Mouse (Mus musculus) myocyte (in vitro differentiated cells): ENCODE measurements around the gene Gnat3. TPM values are rescaled to one million over a fixed set of nuclear protein-coding genes. Genes with fewer than 3 reads are reported as not detected.

ENCODE experiments used
- H3K27me3 ChIP-seq: one replicate; pipeline ENCODE4 v1.6.1; 2011; ENCODE audit not compliant: control insufficient read depth, insufficient read depth, insufficient read length
- H3K36me3 ChIP-seq: one replicate; pipeline ENCODE4 v1.6.1; 2011; ENCODE audit not compliant: control insufficient read depth, insufficient read depth
- H3K4me2 ChIP-seq: one replicate; pipeline ENCODE4 v1.6.1; 2011; ENCODE audit warnings: low read depth, control low read depth
- H3K4me3 ChIP-seq: one replicate; pipeline ENCODE4 v1.5.1; 2011; ENCODE audit warnings: mild to moderate bottlenecking, control low read depth, moderate library complexity
- H3K79me2 ChIP-seq: one replicate; pipeline ENCODE4 v1.6.1; 2011; ENCODE audit not compliant: control insufficient read depth, insufficient read depth
- H3ac ChIP-seq: one replicate; pipeline ENCODE4 v1.6.1; 2011; ENCODE audit not compliant: control insufficient read depth, insufficient read length
- CEBPB ChIP-seq: IDR thresholded peaks from 2 replicates; pipeline ENCODE4 v1.6.1; 2011; ENCODE audit warnings: mild to moderate bottlenecking, moderate library complexity; ENCODE audit not compliant: poor library complexity, insufficient read depth, severe bottlenecking
- E2F4 ChIP-seq: IDR thresholded peaks from one replicate; pipeline ENCODE4 v1.6.1; 2011; ENCODE audit warnings: mild to moderate bottlenecking, control low read depth, moderate library complexity; ENCODE audit not compliant: insufficient read depth
- MAX ChIP-seq: IDR thresholded peaks from one replicate; pipeline ENCODE4 v1.6.1; 2011; ENCODE audit warnings: low read depth, mild to moderate bottlenecking, control low read depth
- MYOD1 ChIP-seq, 3 experiments: IDR thresholded peaks; one replicate each; pipeline ENCODE4 v1.6.1; 2011; ENCODE audit warnings: control low read depth in 2 of 3, low read depth in 2 of 3, mild to moderate bottlenecking in 2 of 3, moderate library complexity in 1 of 3; ENCODE audit not compliant: insufficient read length in 2 of 3, control insufficient read depth in 1 of 3
- MYOG ChIP-seq, 3 experiments: IDR thresholded peaks; one replicate each; pipeline ENCODE4 v1.6.1; 2011; ENCODE audit warnings: control low read depth in 2 of 3, low read depth in 2 of 3, mild to moderate bottlenecking in 2 of 3; ENCODE audit not compliant: insufficient read length in 2 of 3, control insufficient read depth in 1 of 3, insufficient read depth in 1 of 3
- POLR2A ChIP-seq: IDR thresholded peaks from one replicate; pipeline ENCODE4 v1.6.1; 2011; ENCODE audit warnings: low read depth, mild to moderate bottlenecking, control low read depth, moderate library complexity; ENCODE audit not compliant: insufficient read length
- POLR2AphosphoS2 ChIP-seq: IDR thresholded peaks from one replicate; pipeline ENCODE4 v1.6.1; 2011; ENCODE audit warnings: low read depth, control low read depth; ENCODE audit not compliant: insufficient read length
- REST ChIP-seq: IDR thresholded peaks from one replicate; pipeline ENCODE4 v1.6.1; 2011; ENCODE audit warnings: mild to moderate bottlenecking, control low read depth, moderate library complexity; ENCODE audit not compliant: insufficient read depth, insufficient read length
- SRF ChIP-seq: IDR thresholded peaks from one replicate; pipeline ENCODE4 v1.6.1; 2011; ENCODE audit warnings: low read depth; ENCODE audit not compliant: control insufficient read depth, insufficient read length
- TCF12 ChIP-seq: IDR thresholded peaks from one replicate; pipeline ENCODE4 v1.6.1; 2011; ENCODE audit warnings: mild to moderate bottlenecking, control low read depth; ENCODE audit not compliant: poor library complexity, insufficient read depth, severe bottlenecking
- TCF3 ChIP-seq: IDR thresholded peaks from one replicate; pipeline ENCODE4 v1.6.1; 2011; ENCODE audit warnings: low read depth, control low read depth; ENCODE audit not compliant: insufficient read length
- USF1 ChIP-seq: IDR thresholded peaks from one replicate; pipeline ENCODE4 v1.6.1; 2011; ENCODE audit warnings: low read depth, mild to moderate bottlenecking, control low read depth, moderate library complexity
- polyA plus RNA-seq: library from polyadenylated mRNA; unstranded; fragments of >200 nt; fragmentation: generic; extraction: Trizol; gene quantifications from one replicate; pipeline ENCODE4 v1.2.1, GENCODE M21; 2012; ENCODE audit warnings: missing spikeins

Gene Gnat3
- polyA plus RNA-seq = not detected

DNA sequence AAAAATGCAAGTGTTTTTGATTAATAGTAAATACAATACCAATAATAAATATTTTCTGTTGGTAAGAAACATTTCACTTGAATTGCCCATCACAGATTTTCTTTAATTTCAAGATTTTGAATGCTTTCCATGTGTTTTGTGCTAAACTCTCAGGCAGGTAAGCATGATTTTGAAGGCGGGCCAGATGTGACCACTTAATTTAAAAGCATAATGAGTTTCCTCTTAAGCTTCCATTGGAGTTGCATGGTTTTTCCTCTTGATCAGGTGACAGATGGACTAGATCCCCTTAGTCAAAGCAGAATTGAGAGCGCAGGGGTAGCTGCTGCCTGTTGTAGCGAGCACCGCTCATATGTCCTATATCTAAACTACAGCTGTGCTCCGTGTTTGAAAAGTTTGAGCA lies at the start of gene Gnat3:
TSS of gene Gnat3 (plus strand) at position 301 of the 400 bp plus-strand sequence.
- H3K4me3 ChIP-seq = no peak within 1 kb of the TSS
- TF ChIP-seq E2F4 = no peak
- no peak for TF ChIP-seq REST
- no peak for TF ChIP-seq SRF
- TF ChIP-seq MAX = no peak
- no peak for TF ChIP-seq USF1
- no peak for TF ChIP-seq MYOD1 (IDR thresholded peaks at IDR 0.05; ENCODE audit: control insufficient read depth in 1 of 3, insufficient read length in 2 of 3, low read depth in 2 of 3)
- no peak for TF ChIP-seq MYOG (IDR thresholded peaks at IDR 0.05; ENCODE audit: control insufficient read depth in 1 of 3, insufficient read depth in 1 of 3, insufficient read length in 2 of 3, low read depth in 2 of 3)
- no peak for TF ChIP-seq POLR2AphosphoS2
- no peak for TF ChIP-seq POLR2A
- TF ChIP-seq CEBPB = no peak
- no peak for TF ChIP-seq TCF12
- no peak for TF ChIP-seq TCF3
- no peaks in the 10 kb centered on the region for H3K79me2 ChIP-seq
- H3ac ChIP-seq = no peak within 1 kb of the TSS
- H3K4me2 ChIP-seq = no peak within 1 kb of the TSS
- no peaks in the 10 kb centered on the region for H3K36me3 ChIP-seq
- H3K27me3 ChIP-seq = no peaks in the 10 kb centered on the region

DNA sequence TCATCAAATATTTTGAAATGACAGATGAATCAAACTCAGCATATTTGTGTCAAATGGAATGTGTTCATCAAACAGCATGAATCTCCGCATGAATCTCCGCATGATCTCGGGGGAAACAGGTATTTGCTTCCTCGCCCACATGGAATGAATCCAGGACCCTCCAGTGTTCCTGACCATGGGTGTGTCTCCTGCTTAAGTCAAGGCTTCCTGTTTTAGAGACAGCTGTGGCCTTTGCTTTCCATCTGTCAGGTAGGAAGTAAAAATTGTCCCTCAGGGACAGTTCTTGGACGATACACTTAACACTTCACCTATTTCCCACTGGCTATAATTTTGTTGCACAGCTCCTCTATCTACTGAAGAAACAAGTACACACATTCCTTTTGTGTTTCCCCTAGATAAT lies 43.4 kb upstream of the Gnat3 start:
- Histone ChIP-seq H3K79me2 (no peaks in the 10 kb centered on the region), H3K4me3 (no peak overlapping the region), H3ac (no peak overlapping the region), H3K4me2 (no peak overlapping the region), H3K27me3 (no peaks in the 10 kb centered on the region), H3K36me3 (no peaks in the 10 kb centered on the region)
- TF ChIP-seq TCF12 (no peak), MYOG (IDR thresholded peaks at IDR 0.05; ENCODE audit: control insufficient read depth in 1 of 3, insufficient read depth in 1 of 3, insufficient read length in 2 of 3, low read depth in 2 of 3) (no peak), REST (no peak), MYOD1 (IDR thresholded peaks at IDR 0.05; ENCODE audit: control insufficient read depth in 1 of 3, insufficient read length in 2 of 3, low read depth in 2 of 3) (no peak), E2F4 (no peak), SRF (no peak)

DNA sequence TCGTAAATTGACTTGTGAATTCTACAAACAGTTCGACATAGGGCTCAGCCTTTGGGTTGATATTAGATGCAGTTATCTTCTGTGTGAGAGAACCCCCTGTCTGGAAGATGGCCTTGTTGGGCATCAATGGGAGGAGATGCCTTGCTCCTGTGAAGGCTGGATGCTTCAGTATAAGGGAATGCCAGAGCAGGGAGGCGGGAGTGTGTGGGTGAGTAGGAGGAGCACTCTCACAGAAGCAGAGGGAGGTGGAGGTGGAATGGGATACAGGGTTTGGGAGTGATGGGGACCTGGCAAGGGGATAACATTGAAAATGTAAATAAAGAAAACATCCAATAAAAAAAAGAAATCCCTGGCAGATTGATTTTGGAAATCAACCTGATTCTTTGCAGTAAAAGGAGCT lies 38.7 kb upstream of the Gnat3 start:
- Histone ChIP-seq H3K79me2 (no peaks in the 10 kb centered on the region), H3K4me3 (no peak overlapping the region), H3K4me2 (no peak overlapping the region), H3ac (no peak overlapping the region), H3K36me3 (no peaks in the 10 kb centered on the region), H3K27me3 (no peaks in the 10 kb centered on the region)
- TF ChIP-seq USF1 = no peak
- TF ChIP-seq TCF12 = no peak
- no peak for TF ChIP-seq E2F4
- TF ChIP-seq MYOD1 (IDR thresholded peaks at IDR 0.05; ENCODE audit: control insufficient read depth in 1 of 3, insufficient read length in 2 of 3, low read depth in 2 of 3) = no peak
- no peak for TF ChIP-seq POLR2AphosphoS2
- TF ChIP-seq CEBPB = no peak
- TF ChIP-seq SRF = no peak

DNA sequence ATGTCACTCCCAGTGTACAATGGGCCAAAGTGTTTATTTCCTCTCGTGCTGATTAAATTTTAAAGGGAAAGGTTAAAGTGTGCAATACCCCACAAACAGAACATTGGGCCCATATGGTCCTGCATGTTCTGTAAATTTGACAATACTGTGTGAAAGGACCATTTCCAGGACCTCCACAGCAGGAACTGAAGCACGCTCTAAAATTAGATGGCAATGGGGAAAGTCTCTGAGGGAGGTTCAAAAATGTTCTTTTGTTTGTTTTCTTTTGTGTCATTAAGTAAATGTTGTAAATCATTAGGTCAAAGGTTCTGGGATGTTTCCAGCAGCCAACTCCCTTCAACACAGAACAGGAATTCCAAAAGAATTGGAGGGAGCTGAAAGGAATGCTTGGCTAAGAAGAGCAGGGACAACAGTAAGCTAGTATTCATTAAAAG lies 38.2 kb upstream of the Gnat3 start:
- no peaks in the 10 kb centered on the region for H3K36me3 ChIP-seq
- H3K79me2 ChIP-seq = no peaks in the 10 kb centered on the region
- no peak overlapping the region for H3ac ChIP-seq
- H3K4me2 ChIP-seq = no peak overlapping the region
- TF ChIP-seq E2F4 = no peak
- TF ChIP-seq MYOD1 (IDR thresholded peaks at IDR 0.05; ENCODE audit: control insufficient read depth in 1 of 3, insufficient read length in 2 of 3, low read depth in 2 of 3) = no peak
- no peak for TF ChIP-seq TCF12
- TF ChIP-seq MYOG (IDR thresholded peaks at IDR 0.05; ENCODE audit: control insufficient read depth in 1 of 3, insufficient read depth in 1 of 3, insufficient read length in 2 of 3, low read depth in 2 of 3) = no peak
- TF ChIP-seq MAX = no peak
- no peak overlapping the region for H3K4me3 ChIP-seq
- H3K27me3 ChIP-seq = no peaks in the 10 kb centered on the region

DNA sequence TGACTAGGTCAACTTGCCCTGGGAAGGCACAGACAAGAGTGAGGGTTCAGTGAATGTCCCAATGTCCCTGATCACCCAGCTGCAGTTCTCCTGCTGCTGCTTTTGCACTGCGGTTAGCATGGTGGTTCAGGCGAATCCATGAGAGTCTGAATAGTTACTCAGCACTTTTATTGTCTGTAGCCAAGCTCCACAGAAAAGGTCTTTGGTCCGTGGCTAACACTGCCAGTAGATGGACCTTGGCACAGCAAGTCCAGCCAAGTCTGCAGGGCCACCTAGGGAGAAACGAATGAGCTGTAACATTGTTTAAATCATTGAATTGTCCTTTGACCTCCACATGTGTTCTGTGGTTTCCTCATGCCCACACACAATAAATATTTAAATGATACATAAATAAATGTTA lies 33.9 kb upstream of the Gnat3 start:
- no peak overlapping the region for H3K4me2 ChIP-seq
- no peaks in the 10 kb centered on the region for H3K79me2 ChIP-seq
- TF ChIP-seq CEBPB = no peak
- TF ChIP-seq MAX = no peak
- TF ChIP-seq POLR2AphosphoS2 = no peak
- no peak for TF ChIP-seq MYOD1 (IDR thresholded peaks at IDR 0.05; ENCODE audit: control insufficient read depth in 1 of 3, insufficient read length in 2 of 3, low read depth in 2 of 3)
- TF ChIP-seq POLR2A = no peak
- no peak for TF ChIP-seq E2F4
- TF ChIP-seq TCF3 = no peak
- TF ChIP-seq SRF = no peak
- TF ChIP-seq USF1 = no peak
- TF ChIP-seq MYOG (IDR thresholded peaks at IDR 0.05; ENCODE audit: control insufficient read depth in 1 of 3, insufficient read depth in 1 of 3, insufficient read length in 2 of 3, low read depth in 2 of 3) = no peak
- no peak for TF ChIP-seq TCF12
- no peak for TF ChIP-seq REST
- H3K36me3 ChIP-seq = no peaks in the 10 kb centered on the region
- no peak overlapping the region for H3K4me3 ChIP-seq
- no peaks in the 10 kb centered on the region for H3K27me3 ChIP-seq
- no peak overlapping the region for H3ac ChIP-seq
